Mouse (Mus musculus): Measurements from ENCODE around the gene Sppl2b. TPM values are rescaled to one million over a fixed set of nuclear protein-coding genes. Genes with fewer than 3 reads are reported as not detected.

Sppl2b gene
- polyA plus RNA-seq (2012; rRNA removed) (86.8 and 128 TPM in 2 replicates), polyA plus RNA-seq (2014; fragmentation: Nextera tagmentation; extraction: Ambion mirVana) (40.8 and 41.8 TPM in 2 replicates)

DNA sequence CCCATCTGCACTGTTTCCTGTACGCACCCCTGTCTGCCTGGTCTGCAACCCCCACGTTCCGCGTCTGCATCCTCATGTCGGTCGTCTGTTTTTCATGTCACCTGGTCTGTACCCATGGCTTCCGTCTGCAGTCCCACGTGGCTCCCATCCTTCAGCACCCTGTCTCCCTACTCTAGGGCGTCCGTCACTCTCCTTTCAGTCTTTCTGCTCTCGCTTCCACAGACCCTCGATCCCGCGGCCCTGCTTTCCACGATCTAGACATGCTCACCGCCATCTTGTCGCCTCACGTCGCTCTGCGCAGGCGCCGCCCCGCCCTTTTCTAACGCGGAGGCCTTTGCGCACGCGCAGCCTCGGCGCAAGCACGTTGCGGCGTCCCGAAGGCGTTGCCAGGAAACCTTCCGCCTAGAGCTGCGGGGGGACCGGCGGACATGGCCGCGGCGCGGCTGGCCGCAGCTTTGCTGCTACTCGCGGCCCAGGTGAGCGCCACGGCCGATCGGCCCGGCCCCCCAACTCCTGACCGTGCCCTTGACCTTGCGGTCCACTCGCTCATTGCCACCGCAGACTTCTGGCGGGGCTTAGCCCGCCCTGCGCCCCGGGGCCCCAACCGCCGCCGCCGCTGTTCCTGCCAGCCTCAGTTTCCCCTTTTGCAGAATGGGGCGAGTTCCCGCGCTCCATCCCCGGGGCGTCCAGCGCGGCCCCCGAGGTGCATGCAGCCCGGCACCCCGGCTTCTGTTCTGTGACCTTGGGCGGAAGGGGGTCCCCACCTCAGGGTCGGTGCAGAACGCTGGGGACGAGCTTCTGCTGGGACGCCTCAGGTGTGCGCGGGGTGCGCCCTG, at the start of gene Sppl2b, which contains the start of gene Lsm7:
TSS of gene Sppl2b (plus strand) at position 363 of the 836 bp plus-strand sequence.
TSS of gene Lsm7 (minus strand) at position 297 of the 836 bp plus-strand sequence.
- Histone ChIP-seq H3K9ac (ENCODE audit: low read depth, low read length, severe bottlenecking) (peak within 1 kb of the TSS; percentile 77), H3K4me2 (replicated peaks; ENCODE audit: low read depth, low read length, severe bottlenecking) (peak within 1 kb of the TSS; percentile 99), H3K27ac (replicated peaks; ENCODE audit: low read depth, low read length) (peak within 1 kb of the TSS; percentile 58), H3K4me1 (ENCODE audit: control insufficient read depth, insufficient read depth, low read length) (peaks cover 20% of the 10 kb centered on the region), H3K36me3 (ENCODE audit: control insufficient read depth, insufficient read depth, low read length) (peaks cover 24% of the 10 kb centered on the region), H3K27me3 (ENCODE audit: control insufficient read depth, insufficient read depth, low read length) (no peaks in the 10 kb centered on the region), H3K9me3 (ENCODE audit: control insufficient read depth, low read length) (no peaks in the 10 kb centered on the region), H3K4me3 (replicated peaks; ENCODE audit: low read length) (peak within 1 kb of the TSS; percentile 92)
- ATAC-seq (ENCODE audit: low FRiP score, low read depth) (peak; percentile 82), DNase-seq (ENCODE audit: low spot score) (peak; percentile 94)
- 0 out of 2 replicates have a peak, but pooled peaks have one; percentile 20 for TF ChIP-seq POLR2A (IDR thresholded peaks at IDR 0.05; ENCODE audit: borderline replicate concordance, extremely low read depth, insufficient read depth, insufficient read length)
- WGBS, result under 1% methylated on average over 69 of the region's 81 CpGs

DNA sequence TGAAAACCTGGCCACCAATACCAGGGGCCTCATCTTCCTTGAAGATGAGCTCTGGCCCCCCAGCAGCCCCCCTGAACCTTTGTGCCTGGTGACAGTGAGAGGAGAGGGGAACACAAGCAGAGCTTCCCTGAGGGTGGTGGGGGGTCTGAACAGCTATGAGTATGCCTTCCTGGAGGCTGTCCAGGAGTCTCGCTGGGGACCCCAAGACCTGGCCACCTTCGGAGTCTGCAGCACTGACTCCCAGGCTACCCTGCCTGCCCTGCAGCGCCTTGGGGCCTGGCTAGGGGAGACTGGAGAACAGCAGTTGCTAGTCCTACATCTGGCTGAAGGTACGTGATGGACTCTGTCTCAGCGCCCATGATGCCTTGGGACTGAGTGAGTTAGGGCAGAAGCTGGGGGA, 49.8 kb upstream of the Sppl2b start:
- 76% methylated on average over 5 of the region's 5 CpGs for WGBS
- Histone ChIP-seq H3K4me3 (replicated peaks; ENCODE audit: low read length) (no peak overlapping the region), H3K4me2 (replicated peaks; ENCODE audit: low read depth, low read length, severe bottlenecking) (no peak overlapping the region), H3K9ac (ENCODE audit: low read depth, low read length, severe bottlenecking) (no peak overlapping the region), H3K36me3 (ENCODE audit: control insufficient read depth, insufficient read depth, low read length) (peaks cover 50% of the 10 kb centered on the region), H3K27ac (replicated peaks; ENCODE audit: low read depth, low read length) (no peak overlapping the region), H3K9me3 (ENCODE audit: control insufficient read depth, low read length) (no peaks in the 10 kb centered on the region), H3K4me1 (ENCODE audit: control insufficient read depth, insufficient read depth, low read length) (peaks cover 34% of the 10 kb centered on the region), H3K27me3 (ENCODE audit: control insufficient read depth, insufficient read depth, low read length) (peaks cover 25% of the 10 kb centered on the region)
- no peak for DNase-seq (ENCODE audit: low spot score)
- no peak for ATAC-seq (ENCODE audit: low FRiP score, low read depth)
- no peak for TF ChIP-seq POLR2A (IDR thresholded peaks at IDR 0.05; ENCODE audit: borderline replicate concordance, extremely low read depth, insufficient read depth, insufficient read length)

DNA sequence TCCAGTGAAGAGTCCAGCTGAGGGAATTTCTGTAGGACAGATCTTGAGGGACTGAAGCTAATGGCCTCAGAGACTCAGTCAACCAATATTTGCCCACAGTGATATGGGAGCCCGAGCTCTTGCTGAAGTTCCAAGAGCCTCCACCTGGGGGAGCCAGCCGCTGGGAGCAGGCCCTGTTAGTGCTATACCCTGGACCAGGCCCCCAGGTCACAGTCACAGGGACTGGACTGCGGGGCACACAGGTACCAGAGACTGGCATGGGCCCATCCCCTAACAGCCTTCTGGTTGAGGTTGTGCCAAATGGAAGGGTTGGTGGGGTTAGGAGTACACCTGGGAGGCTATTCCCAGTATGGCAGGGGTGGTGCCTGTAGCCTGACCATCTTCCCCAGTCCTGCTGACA, 49.1 kb upstream of the Sppl2b start:
- Histone ChIP-seq H3K9me3 (ENCODE audit: control insufficient read depth, low read length) (no peaks in the 10 kb centered on the region), H3K27ac (replicated peaks; ENCODE audit: low read depth, low read length) (no peak overlapping the region), H3K27me3 (ENCODE audit: control insufficient read depth, insufficient read depth, low read length) (peaks cover 29% of the 10 kb centered on the region), H3K4me3 (replicated peaks; ENCODE audit: low read length) (no peak overlapping the region), H3K4me2 (replicated peaks; ENCODE audit: low read depth, low read length, severe bottlenecking) (no peak overlapping the region), H3K36me3 (ENCODE audit: control insufficient read depth, insufficient read depth, low read length) (peaks cover 44% of the 10 kb centered on the region), H3K9ac (ENCODE audit: low read depth, low read length, severe bottlenecking) (no peak overlapping the region), H3K4me1 (ENCODE audit: control insufficient read depth, insufficient read depth, low read length) (peaks cover 34% of the 10 kb centered on the region)
- WGBS, result 27% methylated on average over 3 of the region's 3 CpGs
- no peak for TF ChIP-seq POLR2A (IDR thresholded peaks at IDR 0.05; ENCODE audit: borderline replicate concordance, extremely low read depth, insufficient read depth, insufficient read length)
- ATAC-seq (ENCODE audit: low FRiP score, low read depth), result peak; percentile 37; the same call in 1 of the 2 replicates
- DNase-seq (ENCODE audit: low spot score), result peak; percentile 57

DNA sequence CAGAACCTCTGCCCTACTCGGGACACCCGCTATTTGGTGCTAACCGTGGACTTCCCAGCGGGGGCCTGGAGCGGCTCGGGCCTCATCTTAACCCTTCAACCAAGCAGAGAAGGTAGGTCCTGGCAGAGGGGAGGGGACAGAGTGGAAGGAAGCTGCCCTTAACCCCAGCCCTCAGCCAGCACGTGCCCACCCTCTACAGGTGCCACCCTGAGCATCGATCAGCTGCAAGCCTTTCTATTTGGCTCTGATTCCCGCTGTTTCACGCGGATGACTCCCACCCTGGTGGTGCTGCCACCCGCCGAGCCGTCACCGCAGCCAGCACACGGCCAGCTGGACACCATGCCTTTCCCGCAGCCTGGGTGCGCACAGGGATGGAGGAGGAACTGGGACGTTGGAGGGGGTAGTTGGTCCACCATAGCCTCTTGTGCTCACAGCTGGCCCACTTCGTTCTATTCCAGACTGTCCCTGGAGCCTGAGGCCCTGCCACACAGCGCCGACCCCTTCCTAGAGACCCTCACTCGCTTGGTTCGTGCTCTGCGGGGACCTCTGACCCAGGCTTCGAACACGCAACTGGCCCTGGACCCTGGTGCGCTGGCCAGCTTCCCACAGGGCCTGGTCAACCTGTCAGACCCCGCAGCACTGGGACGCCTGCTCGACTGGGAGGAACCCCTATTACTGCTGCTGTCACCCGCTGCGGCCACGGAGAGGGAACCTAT, 48.6 kb upstream of the Sppl2b start:
- H3K4me3 ChIP-seq (replicated peaks; ENCODE audit: low read length), result peak overlapping the region; percentile 49
- no peak for DNase-seq (ENCODE audit: low spot score)
- H3K9me3 ChIP-seq (ENCODE audit: control insufficient read depth, low read length), result no peaks in the 10 kb centered on the region
- peaks cover 38% of the 10 kb centered on the region for H3K36me3 ChIP-seq (ENCODE audit: control insufficient read depth, insufficient read depth, low read length)
- H3K4me1 ChIP-seq (ENCODE audit: control insufficient read depth, insufficient read depth, low read length), result peaks cover 34% of the 10 kb centered on the region
- H3K4me2 ChIP-seq (replicated peaks; ENCODE audit: low read depth, low read length, severe bottlenecking), result peak overlapping the region; percentile 95
- H3K27ac ChIP-seq (replicated peaks; ENCODE audit: low read depth, low read length), result peak overlapping the region; percentile 63; the same call in 1 of the 2 replicates
- no peak for TF ChIP-seq POLR2A (IDR thresholded peaks at IDR 0.05; ENCODE audit: borderline replicate concordance, extremely low read depth, insufficient read depth, insufficient read length)
- 48% methylated on average over 33 of the region's 34 CpGs for WGBS
- no peak for ATAC-seq (ENCODE audit: low FRiP score, low read depth)
- H3K27me3 ChIP-seq (ENCODE audit: control insufficient read depth, insufficient read depth, low read length), result peaks cover 29% of the 10 kb centered on the region
- peak overlapping the region; percentile 60 for H3K9ac ChIP-seq (ENCODE audit: low read depth, low read length, severe bottlenecking)

DNA sequence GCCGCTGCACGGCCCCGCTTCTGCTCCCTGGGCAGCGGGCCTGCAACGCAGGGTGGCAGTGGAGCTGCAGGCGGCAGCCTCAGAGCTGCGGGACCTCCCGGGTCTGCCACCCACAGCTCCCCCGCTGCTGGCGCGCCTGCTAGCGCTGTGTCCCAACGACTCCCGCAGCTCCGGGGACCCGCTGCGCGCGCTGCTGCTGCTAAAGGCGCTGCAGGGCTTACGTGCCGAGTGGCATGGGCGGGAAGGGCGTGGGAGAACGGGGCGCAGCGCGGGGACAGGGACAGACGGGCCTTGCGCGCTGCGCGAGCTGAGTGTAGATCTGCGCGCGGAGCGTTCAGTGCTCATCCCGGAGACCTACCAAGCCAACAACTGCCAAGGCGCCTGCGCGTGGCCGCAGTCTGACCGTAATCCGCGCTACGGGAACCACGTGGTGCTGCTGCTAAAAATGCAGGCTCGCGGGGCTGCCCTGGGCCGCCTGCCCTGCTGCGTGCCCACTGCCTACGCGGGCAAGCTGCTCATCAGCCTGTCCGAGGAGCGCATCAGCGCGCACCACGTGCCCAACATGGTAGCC, 47.9 kb upstream of the Sppl2b start:
- Histone ChIP-seq H3K27ac (replicated peaks; ENCODE audit: low read depth, low read length) (peak overlapping the region; percentile 63), H3K9me3 (ENCODE audit: control insufficient read depth, low read length) (no peaks in the 10 kb centered on the region), H3K4me3 (replicated peaks; ENCODE audit: low read length) (peak overlapping the region; percentile 49), H3K9ac (ENCODE audit: low read depth, low read length, severe bottlenecking) (peak overlapping the region; percentile 60), H3K4me2 (replicated peaks; ENCODE audit: low read depth, low read length, severe bottlenecking) (peak overlapping the region; percentile 95), H3K4me1 (ENCODE audit: control insufficient read depth, insufficient read depth, low read length) (peaks cover 34% of the 10 kb centered on the region), H3K27me3 (ENCODE audit: control insufficient read depth, insufficient read depth, low read length) (peaks cover 29% of the 10 kb centered on the region), H3K36me3 (ENCODE audit: control insufficient read depth, insufficient read depth, low read length) (peaks cover 32% of the 10 kb centered on the region)
- ATAC-seq (ENCODE audit: low FRiP score, low read depth) (peak; percentile 76), DNase-seq (ENCODE audit: low spot score) (peak; percentile 80)
- under 1% methylated on average over 38 of the region's 58 CpGs for WGBS
- TF ChIP-seq POLR2A (IDR thresholded peaks at IDR 0.05; ENCODE audit: borderline replicate concordance, extremely low read depth, insufficient read depth, insufficient read length), result no peak

All from limb, embryonic 14.5 days (tissue).